Mouse (Mus musculus): Measurements from ENCODE around the gene Slc12a8.

GRCm38 (mm10) chr16:33512555-33512954 is 4.6 kb upstream of the Slc12a8 start:
- no peak for TF ChIP-seq CTCF (IDR thresholded peaks at IDR 0.05; ENCODE audit: low read depth, low read length)
- no peak for TF ChIP-seq POLR2AphosphoS5 (IDR thresholded peaks at IDR 0.05; ENCODE audit: insufficient replicate concordance, low read depth, low read length)
